Mouse (Mus musculus) MEL (cell line): ENCODE measurements around the gene Sh3gl3.

Source experiments
- CTCF ChIP-seq, 3 experiments: IDR thresholded peaks in 2 of 3; conservative IDR thresholded peaks in 1 of 3; 2 replicates each; pipeline ENCODE4 v1.5.1; 2011 to 2012; ENCODE audit warnings: low read length in 3 of 3, low read depth in 2 of 3, mild to moderate bottlenecking in 2 of 3, improper control_type of control experiment in 1 of 3, inconsistent platforms in 1 of 3, mixed read lengths in 1 of 3, moderate library complexity in 1 of 3; ENCODE audit not compliant: control insufficient read depth in 1 of 3, insufficient read depth in 1 of 3, poor library complexity in 1 of 3, severe bottlenecking in 1 of 3
- POLR2A ChIP-seq, 2 experiments: IDR thresholded peaks; 2 replicates each; pipeline ENCODE4 v1.6.1; 2011 to 2012; ENCODE audit warnings: low read length in 2 of 2, mild to moderate bottlenecking in 2 of 2, control low read depth in 1 of 2, improper control_type of control experiment in 1 of 2, low read depth in 1 of 2, moderate library complexity in 1 of 2; ENCODE audit not compliant: control insufficient read depth in 1 of 2, insufficient read depth in 1 of 2, poor library complexity in 1 of 2
- USF2 ChIP-seq, 2 experiments: IDR thresholded peaks; 2 replicates each; pipeline ENCODE4 v1.6.1; 2011 to 2012; ENCODE audit warnings: improper control_type of control experiment in 2 of 2, low read length in 2 of 2, borderline replicate concordance in 1 of 2, inconsistent platforms in 1 of 2, low read depth in 1 of 2, mild to moderate bottlenecking in 1 of 2; ENCODE audit not compliant: insufficient read depth in 1 of 2
- ZNF384 ChIP-seq: IDR thresholded peaks from 2 replicates; pipeline ENCODE4 v1.6.1; 2012; ENCODE audit warnings: low read depth, mild to moderate bottlenecking, inconsistent platforms, low read length, improper control_type of control experiment

DNA sequence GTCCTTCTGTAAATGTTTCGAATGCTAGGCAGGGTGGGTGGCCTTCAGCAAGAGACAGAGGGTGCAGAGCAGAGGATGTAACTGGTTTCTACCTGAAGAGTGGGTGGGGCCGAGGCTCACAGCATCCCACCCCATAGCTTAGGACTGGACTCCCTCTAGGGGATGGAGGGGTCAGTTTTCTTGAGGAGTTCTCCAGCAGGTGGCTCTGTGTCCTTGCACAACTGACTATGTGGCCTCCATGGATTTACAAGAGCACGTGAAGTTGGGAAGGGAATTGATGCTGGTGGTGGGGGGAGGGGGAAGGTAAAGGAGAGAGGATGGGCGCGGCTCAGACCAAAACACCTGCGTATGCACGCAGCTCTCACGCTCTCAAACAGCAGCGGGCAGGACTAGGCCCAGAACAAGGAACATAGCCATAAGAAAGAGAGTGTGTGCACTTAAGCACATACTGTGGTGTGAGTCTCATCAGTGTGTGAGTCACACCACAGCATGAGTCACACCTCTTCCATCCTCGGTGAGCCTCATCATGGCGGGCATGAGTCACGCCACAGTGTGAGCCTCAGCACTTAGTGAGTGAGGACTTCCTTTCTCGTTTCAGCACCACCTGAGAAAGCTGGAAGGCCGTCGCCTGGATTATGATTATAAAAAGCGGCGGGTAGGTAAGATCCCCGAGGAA, 102.0 kb downstream of the Sh3gl3 start:
- TF ChIP-seq ZNF384 = no peak
- TF ChIP-seq USF2 (IDR thresholded peaks at IDR 0.05; ENCODE audit: borderline replicate concordance in 1 of 2, insufficient read depth in 1 of 2, low read depth in 1 of 2, low read length in 2 of 2) = no peak
- TF ChIP-seq POLR2A (IDR thresholded peaks at IDR 0.05; ENCODE audit: control insufficient read depth in 1 of 2, insufficient read depth in 1 of 2, low read depth in 1 of 2, low read length in 2 of 2, poor library complexity in 1 of 2) = no peak
- TF ChIP-seq CTCF (IDR thresholded peaks at IDR 0.05 in 2 of 3, conservative IDR thresholded peaks at IDR 0.05 in 1 of 3; ENCODE audit: control insufficient read depth in 1 of 3, insufficient read depth in 1 of 3, low read depth in 2 of 3, low read length in 3 of 3, poor library complexity in 1 of 3, severe bottlenecking in 1 of 3) = no peak
